Mouse (Mus musculus) megakaryocyte, embryonic 14.5 days (primary cell): Measurements from ENCODE around the gene Krt72. TPM values are rescaled to one million over a fixed set of nuclear protein-coding genes. Genes with fewer than 3 reads are reported as not detected.

Experiments
- H3K27me3 ChIP-seq: replicated peaks from 2 replicates; pipeline ENCODE3; 2012; ENCODE audit warnings: inconsistent platforms
- H3K36me3 ChIP-seq: replicated peaks from 2 replicates; pipeline ENCODE3; 2012; ENCODE audit warnings: low read length, inconsistent platforms, mixed read lengths
- H3K4me1 ChIP-seq: 2 replicates; pipeline ENCODE4 v1.6.1; 2012; ENCODE audit warnings: inconsistent platforms
- H3K4me3 ChIP-seq: replicated peaks from 2 replicates; pipeline ENCODE3; 2012; ENCODE audit warnings: moderate library complexity, mild to moderate bottlenecking, inconsistent platforms
- H3K9me3 ChIP-seq: 2 replicates; pipeline ENCODE4 v1.6.1; 2012; ENCODE audit warnings: inconsistent platforms
- FLI1 ChIP-seq: IDR thresholded peaks from 2 replicates; pipeline ENCODE4 v1.6.1; 2012; ENCODE audit warnings: low read length, inconsistent platforms, mixed read lengths
- GATA1 ChIP-seq: IDR thresholded peaks from 3 replicates; pipeline ENCODE4 v1.6.1; 2012; ENCODE audit warnings: mixed read lengths, low read length, inconsistent platforms, borderline replicate concordance
- polyA plus RNA-seq: library from polyadenylated mRNA; stranded (reverse); fragments of >175 nt; gene quantifications from 2 replicates; pipeline ENCODE4 v1.2.3, GENCODE M21; 2012; ENCODE audit warnings: low replicate concordance; ENCODE audit not compliant: insufficient read depth

The Krt72 gene
- polyA plus RNA-seq, 1 experiment: not detected

DNA sequence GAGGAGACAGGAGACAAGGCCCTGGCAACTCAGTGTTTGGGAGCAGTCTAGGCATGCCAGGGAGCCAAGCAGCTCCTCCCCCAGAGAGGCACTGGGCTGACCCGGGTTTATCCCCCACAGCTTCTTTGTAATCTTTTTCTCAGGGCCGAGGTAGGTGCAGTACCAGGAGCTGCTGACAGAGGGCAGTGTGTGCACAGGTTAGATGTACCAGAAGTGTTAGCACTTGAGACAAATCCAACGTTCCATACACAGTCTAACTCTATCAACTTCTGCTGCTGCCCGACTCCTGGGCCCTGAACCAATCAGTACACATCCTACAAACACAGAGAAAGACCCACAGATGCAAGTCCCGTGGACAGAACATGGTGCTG is 13.6 kb downstream of the Krt72 start:
- no peak for TF ChIP-seq GATA1
- no peak for TF ChIP-seq FLI1

GRCm38 (mm10) chr15:101772080-101772710 is 14.1 kb downstream of the Krt72 start:
- Histone ChIP-seq H3K27me3 (peaks cover 51% of the 10 kb centered on the region), H3K36me3 (no peaks in the 10 kb centered on the region)
- TF ChIP-seq FLI1: no peak

More for the DNA sequence above, 13.6 kb downstream of the Krt72 start:
- Histone ChIP-seq H3K27me3 (peaks cover 50% of the 10 kb centered on the region), H3K36me3 (no peaks in the 10 kb centered on the region), H3K4me3 (no peak overlapping the region), H3K9me3 (peaks cover 3% of the 10 kb centered on the region; the same call in 1 of the 2 replicates), H3K4me1 (peaks cover 5% of the 10 kb centered on the region)

GRCm38 (mm10) chr15:101770226-101770625 is 16.0 kb downstream of the Krt72 start:
- TF ChIP-seq FLI1: no peak
- no peak for TF ChIP-seq GATA1
- Histone ChIP-seq H3K9me3 (peaks cover 3% of the 10 kb centered on the region; the same call in 1 of the 2 replicates), H3K36me3 (no peaks in the 10 kb centered on the region), H3K4me3 (no peak overlapping the region), H3K27me3 (peaks cover 49% of the 10 kb centered on the region), H3K4me1 (peaks cover 5% of the 10 kb centered on the region)

More at GRCm38 (mm10) chr15:101772080-101772710, 14.1 kb downstream of the Krt72 start:
- peaks cover 3% of the 10 kb centered on the region; the same call in 1 of the 2 replicates for H3K9me3 ChIP-seq
- H3K4me3 ChIP-seq: no peak overlapping the region
- peaks cover 5% of the 10 kb centered on the region for H3K4me1 ChIP-seq

GRCm38 (mm10) chr15:101742711-101743110 is 43.5 kb downstream of the Krt72 start, which contains the start of gene Krt71:
TSS of gene Krt71 (minus strand) at chr15:101743109.
- Histone ChIP-seq H3K36me3 (no peaks in the 10 kb centered on the region), H3K27me3 (peaks cover 70% of the 10 kb centered on the region)
- TF ChIP-seq GATA1: no peak
- no peak for TF ChIP-seq FLI1

GRCm38 (mm10) chr15:101737786-101738185 is 48.5 kb downstream of the Krt72 start:
- no peak for TF ChIP-seq GATA1
- TF ChIP-seq FLI1: no peak
- H3K4me1 ChIP-seq: peaks cover 5% of the 10 kb centered on the region; the same call in 1 of the 2 replicates
- H3K9me3 ChIP-seq: no peaks in the 10 kb centered on the region
- no peaks in the 10 kb centered on the region for H3K36me3 ChIP-seq
- no peak overlapping the region for H3K4me3 ChIP-seq
- peaks cover 64% of the 10 kb centered on the region for H3K27me3 ChIP-seq

More at GRCm38 (mm10) chr15:101742711-101743110, 43.5 kb downstream of the Krt72 start, which contains the start of gene Krt71:
- Histone ChIP-seq H3K4me3 (no peak within 1 kb of the TSS), H3K4me1 (no peaks in the 10 kb centered on the region), H3K9me3 (no peaks in the 10 kb centered on the region)

- H3K4me3 ChIP-seq: no peak overlapping the region
- peaks cover 35% of the 10 kb centered on the region for H3K27me3 ChIP-seq
- H3K36me3 ChIP-seq: no peaks in the 10 kb centered on the region
- peaks cover 5% of the 10 kb centered on the region; the same call in 1 of the 2 replicates for H3K4me1 ChIP-seq
- no peaks in the 10 kb centered on the region for H3K9me3 ChIP-seq
- no peak for TF ChIP-seq FLI1
- no peak for TF ChIP-seq GATA1
Measured at GRCm38 (mm10) chr15:101730653-101731052, 55.6 kb downstream of the Krt72 start.

Other genes starting within 250 kb of the Krt72 start
- gene Krt82, start 235.8 kb downstream of the Krt72 start, polyA plus RNA-seq: not detected in 2 replicates
- gene Krt90, start 223.5 kb downstream of the Krt72 start, polyA plus RNA-seq: not detected in 2 replicates
- not detected in 2 replicates for gene Krt75, start 212.6 kb downstream of the Krt72 start, polyA plus RNA-seq
- not detected in 2 replicates for gene Gm5414, start 158.3 kb downstream of the Krt72 start, polyA plus RNA-seq
- gene Gm5478, start 139.1 kb downstream of the Krt72 start, polyA plus RNA-seq: not detected in 2 replicates
- gene Krt6b, start 106.2 kb downstream of the Krt72 start, polyA plus RNA-seq: not detected in 2 replicates
- gene Krt6a, start 92.2 kb downstream of the Krt72 start, polyA plus RNA-seq: 0.03 TPM in 1 of 2 replicates, not detected in the other
- gene Krt5, start 73.6 kb downstream of the Krt72 start, polyA plus RNA-seq: not detected in 2 replicates
- gene Krt71, start 43.4 kb downstream of the Krt72 start, polyA plus RNA-seq: not detected in 2 replicates
- gene Krt73, start 15.9 kb upstream of the Krt72 start, polyA plus RNA-seq: not detected in 2 replicates
- gene Krt2, start 31.7 kb upstream of the Krt72 start, polyA plus RNA-seq: not detected in 2 replicates
- gene Krt1, start 64.3 kb upstream of the Krt72 start, polyA plus RNA-seq: not detected in 2 replicates
- gene Krt77, start 83.2 kb upstream of the Krt72 start, polyA plus RNA-seq: not detected in 2 replicates
- gene Krt76, start 106.5 kb upstream of the Krt72 start, polyA plus RNA-seq: not detected in 2 replicates
- gene Krt4, start 138.3 kb upstream of the Krt72 start, polyA plus RNA-seq: not detected in 2 replicates
- gene Krt79, start 153.9 kb upstream of the Krt72 start, polyA plus RNA-seq: not detected in 2 replicates
- gene Krt78, start 167.8 kb upstream of the Krt72 start, polyA plus RNA-seq: not detected in 2 replicates
- gene Krt8, start 218.0 kb upstream of the Krt72 start, polyA plus RNA-seq: not detected in 2 replicates
- 0.06 TPM in 1 of 2 replicates, not detected in the other for gene Krt18, start 241.7 kb upstream of the Krt72 start, polyA plus RNA-seq